Comparison of ENCODE assay signal across 20 mouse cellular contexts in genomic region chr5:141055596-141056343, GRCm38 (mm10). TPM values are rescaled to one million over a fixed set of nuclear protein-coding genes. Genes with fewer than 3 reads are reported as not detected.
DNase-seq lines count a peak whose midpoint lies in the region; ATAC-seq and TF ChIP-seq lines count a peak whose summit lies in the region.
"Had no signal": no experiment of that assay in that cellular context is flagged by ENCODE, and none has a peak within 500 bp of the region (broad histone marks: within the 10 kb centered on the region; RNA-seq: fewer than 3 reads in every experiment).

No protein-coding gene starts in this region.

- H3K79me2 ChIP-seq in macrophage (ENCODE audit: inconsistent target) = no peaks in the 10 kb centered on the region

- peak overlapping the region; percentile 26; the same call in 1 of the 2 replicates for H3K27ac ChIP-seq in liver, postnatal 0 days (ENCODE audit: low read depth)
- H3K27ac ChIP-seq in liver, embryonic 11.5 days (ENCODE audit: low read depth, low read length) = no peak overlapping the region
- H3K27ac ChIP-seq in bone marrow, adult 2 months (ENCODE audit: control insufficient read depth, insufficient read depth, low read depth, low read length, poor library complexity) = peak overlapping the region; percentile 80
- H3K27ac ChIP-seq in macrophage = peak overlapping the region; percentile 95
- H3K27ac ChIP-seq in spleen, adult 2 months (ENCODE audit: insufficient read depth, low read length) = peak overlapping the region; percentile 75
- H3K27ac ChIP-seq in hindbrain, embryonic 14.5 days = no peak overlapping the region
- H3K27ac ChIP-seq in hindbrain, embryonic 13.5 days = no peak overlapping the region
- H3K27ac ChIP-seq: embryonic facial prominence, embryonic 13.5 days; forebrain, embryonic 12.5 days; gastrocnemius, adult 2 months; intestine, embryonic 15.5 days; kidney, postnatal 0 days; midbrain, embryonic 12.5 days had no signal

- H3K4me3 ChIP-seq in liver, postnatal 0 days (ENCODE audit: low read depth, low read length) = no peak overlapping the region
- H3K4me3 ChIP-seq in liver, embryonic 11.5 days (ENCODE audit: low read depth, low read length) = no peak overlapping the region
- no peak overlapping the region for H3K4me3 ChIP-seq in bone marrow, adult 2 months (replicated peaks; ENCODE audit: control insufficient read depth, low read depth, low read length)
- H3K4me3 ChIP-seq in macrophage (ENCODE audit: inconsistent target) = no peak overlapping the region
- no peak overlapping the region for H3K4me3 ChIP-seq in spleen, adult 2 months (ENCODE audit: extremely low read depth, insufficient read depth, insufficient read length)
- H3K4me3 ChIP-seq in hindbrain, embryonic 14.5 days (replicated peaks; ENCODE audit: low read length) = no peak overlapping the region
- no peak overlapping the region for H3K4me3 ChIP-seq in hindbrain, embryonic 13.5 days
- H3K4me3 ChIP-seq: embryonic facial prominence, embryonic 13.5 days; forebrain, embryonic 12.5 days; gastrocnemius, adult 2 months; heart, embryonic 12.5 days; intestine, embryonic 15.5 days; midbrain, embryonic 12.5 days had no signal

- DNase-seq in liver, postnatal 0 days = peak; percentile 23
- no peak for DNase-seq in liver, embryonic 11.5 days (ENCODE audit: low spot score)
- peak; percentile 49 to 72 for DNase-seq in spleen, adult 2 months (ENCODE audit: low read depth in 1 of 2, low spot score in 2 of 2)
- no peak for DNase-seq in hindbrain, embryonic 14.5 days (ENCODE audit: low spot score)
- DNase-seq in right cerebral cortex, postnatal 25 days = no peak
- DNase-seq: gastrocnemius, adult 2 months; heart, postnatal 4 days; lung, embryonic 14.5 days; thymus, adult 2 months had no signal

- H3K27me3 ChIP-seq in liver, postnatal 0 days (ENCODE audit: insufficient read depth, low read length) = no peaks in the 10 kb centered on the region
- H3K27me3 ChIP-seq in liver, embryonic 11.5 days (replicated peaks; ENCODE audit: control insufficient read depth, insufficient read depth, low read length) = no peaks in the 10 kb centered on the region
- no peaks in the 10 kb centered on the region for H3K27me3 ChIP-seq in spleen, adult 2 months (ENCODE audit: control insufficient read depth, insufficient read depth, low read length)
- no peaks in the 10 kb centered on the region for H3K27me3 ChIP-seq in hindbrain, embryonic 14.5 days (ENCODE audit: control insufficient read depth, insufficient read depth, low read length)
- no peaks in the 10 kb centered on the region for H3K27me3 ChIP-seq in hindbrain, embryonic 13.5 days
- H3K27me3 ChIP-seq: embryonic facial prominence, embryonic 13.5 days; forebrain, embryonic 12.5 days; heart, embryonic 12.5 days; intestine, embryonic 15.5 days; midbrain, embryonic 12.5 days; Patski had no signal

- H3K4me1 ChIP-seq in liver, postnatal 0 days (ENCODE audit: insufficient read depth) = peaks cover 3% of the 10 kb centered on the region; the same call in 1 of the 2 replicates
- no peaks in the 10 kb centered on the region for H3K4me1 ChIP-seq in liver, embryonic 11.5 days (replicated peaks; ENCODE audit: control insufficient read depth, insufficient read depth, low read length)
- H3K4me1 ChIP-seq in bone marrow, adult 2 months (ENCODE audit: control insufficient read depth, insufficient read depth, low read length) = peaks cover 11% of the 10 kb centered on the region
- peaks cover 13% of the 10 kb centered on the region; the same call in 1 of the 2 replicates for H3K4me1 ChIP-seq in spleen, adult 2 months (ENCODE audit: control insufficient read depth, insufficient read depth, insufficient read length)
- H3K4me1 ChIP-seq in hindbrain, embryonic 14.5 days (replicated peaks; ENCODE audit: control insufficient read depth, insufficient read depth, low read length) = no peaks in the 10 kb centered on the region
- no peaks in the 10 kb centered on the region for H3K4me1 ChIP-seq in hindbrain, embryonic 13.5 days (replicated peaks)
- H3K4me1 ChIP-seq: forebrain, embryonic 12.5 days; heart, embryonic 12.5 days; intestine, embryonic 15.5 days; midbrain, embryonic 12.5 days had no signal

- WGBS in liver, postnatal 0 days (ENCODE audit: insufficient replicate concordance) = 39% methylated on average over 10 of the region's 10 CpGs
- WGBS in liver, embryonic 11.5 days = 64% methylated on average over 10 of the region's 10 CpGs
- 10% methylated on average over 10 of the region's 10 CpGs for WGBS in bone marrow, adult 2 months
- WGBS in macrophage (ENCODE audit: missing documents) = 24% methylated on average over 10 of the region's 10 CpGs
- 16% methylated on average over 10 of the region's 10 CpGs for whole genome bisulfite sequencing in spleen, adult 2 months
- WGBS in hindbrain, embryonic 14.5 days = 79% methylated on average over 10 of the region's 10 CpGs
- WGBS in hindbrain, embryonic 13.5 days = 83% methylated on average over 10 of the region's 10 CpGs

- no peaks in the 10 kb centered on the region for H3K9me3 ChIP-seq in liver, postnatal 0 days (ENCODE audit: low read length)
- peaks cover 4% of the 10 kb centered on the region; the same call in 1 of the 2 replicates for H3K9me3 ChIP-seq in liver, embryonic 11.5 days (ENCODE audit: control insufficient read depth, low read length)
- H3K9me3 ChIP-seq in hindbrain, embryonic 14.5 days (ENCODE audit: control insufficient read depth, low read length) = peaks cover 12% of the 10 kb centered on the region; the same call in 1 of the 2 replicates
- peaks cover 6% of the 10 kb centered on the region; the same call in 1 of the 2 replicates for H3K9me3 ChIP-seq in hindbrain, embryonic 13.5 days
- H3K9me3 ChIP-seq: intestine, embryonic 15.5 days had no signal

- no peak for ATAC-seq in liver, postnatal 0 days
- ATAC-seq in liver, embryonic 11.5 days (replicated peaks; ENCODE audit: low FRiP score) = no peak
- no peak for ATAC-seq in hindbrain, embryonic 14.5 days (ENCODE audit: low FRiP score)
- no peak for ATAC-seq in hindbrain, embryonic 13.5 days (ENCODE audit: low FRiP score)
- ATAC-seq: CD4-positive, CD25-positive, alpha-beta regulatory T cell, adult 4 months; intestine, embryonic 15.5 days; Patski had no signal

- no peak overlapping the region for H3K4me2 ChIP-seq in liver, postnatal 0 days (ENCODE audit: low read depth, low read length)
- no peak overlapping the region for H3K4me2 ChIP-seq in liver, embryonic 11.5 days
- no peak overlapping the region for H3K4me2 ChIP-seq in hindbrain, embryonic 14.5 days (replicated peaks)
- H3K4me2 ChIP-seq in hindbrain, embryonic 13.5 days = no peak overlapping the region
- H3K4me2 ChIP-seq: embryonic facial prominence, embryonic 13.5 days; forebrain, embryonic 12.5 days; heart, embryonic 12.5 days; intestine, embryonic 15.5 days; lung, embryonic 14.5 days; midbrain, embryonic 12.5 days had no signal

- no peak for TF ChIP-seq EP300 in liver, postnatal 0 days (IDR thresholded peaks at IDR 0.05; ENCODE audit: low read depth)

- TF ChIP-seq POLR2A in bone marrow, adult 2 months (IDR thresholded peaks at IDR 0.05; ENCODE audit: borderline replicate concordance, control insufficient read depth, low read depth, low read length) = no peak
- TF ChIP-seq POLR2A in spleen, adult 2 months (IDR thresholded peaks at IDR 0.05; ENCODE audit: low read depth, low read length) = no peak

- H3K36me3 ChIP-seq in liver, postnatal 0 days (replicated peaks; ENCODE audit: insufficient read depth, low read length) = no peaks in the 10 kb centered on the region
- no peaks in the 10 kb centered on the region for H3K36me3 ChIP-seq in liver, embryonic 11.5 days (ENCODE audit: control insufficient read depth, insufficient read depth, low read length)
- no peaks in the 10 kb centered on the region for H3K36me3 ChIP-seq in macrophage (ENCODE audit: inconsistent target)
- H3K36me3 ChIP-seq in spleen, adult 2 months (ENCODE audit: control insufficient read depth, insufficient read depth, low read length) = no peaks in the 10 kb centered on the region
- H3K36me3 ChIP-seq in hindbrain, embryonic 14.5 days (replicated peaks; ENCODE audit: control insufficient read depth, insufficient read depth) = no peaks in the 10 kb centered on the region
- H3K36me3 ChIP-seq in hindbrain, embryonic 13.5 days = no peaks in the 10 kb centered on the region
- H3K36me3 ChIP-seq: embryonic facial prominence, embryonic 13.5 days; forebrain, embryonic 12.5 days; heart, embryonic 12.5 days; intestine, embryonic 15.5 days; midbrain, embryonic 12.5 days had no signal

- no peak overlapping the region for H3K9ac ChIP-seq in liver, postnatal 0 days (replicated peaks)
- no peak overlapping the region for H3K9ac ChIP-seq in liver, embryonic 11.5 days (ENCODE audit: low read depth, low read length)
- no peak overlapping the region for H3K9ac ChIP-seq in hindbrain, embryonic 14.5 days
- no peak overlapping the region for H3K9ac ChIP-seq in hindbrain, embryonic 13.5 days
- H3K9ac ChIP-seq: embryonic facial prominence, embryonic 13.5 days; forebrain, embryonic 12.5 days; heart, embryonic 12.5 days; intestine, embryonic 15.5 days; lung, embryonic 14.5 days; midbrain, embryonic 12.5 days had no signal

- no peak for TF ChIP-seq CTCF in liver, postnatal 0 days (IDR thresholded peaks at IDR 0.05; ENCODE audit: low read depth)
- TF ChIP-seq CTCF in bone marrow, adult 2 months (IDR thresholded peaks at IDR 0.05; ENCODE audit: control insufficient read depth, insufficient read depth, low read length) = no peak
- no peak for TF ChIP-seq CTCF in spleen, adult 2 months (IDR thresholded peaks at IDR 0.05; ENCODE audit: extremely low read depth, insufficient read depth, insufficient read length, insufficient replicate concordance)

RNA-seq across cellular contexts. Expression of gene Card11, which starts 55.4 kb away (rescaled TPM):
- 0.36 and 0.46 TPM in 2 replicates for polyA plus RNA-seq in liver, postnatal 0 days (2015; fragmentation: Nextera tagmentation; extraction: Ambion mirVana)
- polyA plus RNA-seq in liver, embryonic 11.5 days (2014; fragmentation: Nextera tagmentation; extraction: Ambion mirVana) = 0.22 and 0.29 TPM in 2 replicates
- 10.3 and 18.2 TPM in 2 replicates for polyA plus RNA-seq in bone marrow, adult 2 months (2011; ENCODE audit: insufficient read depth, insufficient read length, low replicate concordance, missing spikeins)
- total RNA-seq in macrophage (2018; cell fraction: chromatin; rRNA removed) = 10 to 100 TPM in 18 of 26 experiments, 1 to 10 TPM in 7, under 1 TPM in 1; 0.42 to 33.6 (median 12.5) TPM
- 10 to 100 TPM in 19 of 26 experiments, 1 to 10 TPM in 7; 4.1 to 20.9 (median 11.5) TPM for total RNA-seq in macrophage (2018; cell fraction: cytosol; rRNA removed)
- total RNA-seq in macrophage (2018; cell fraction: nucleus; rRNA removed) = 10 to 100 TPM in 21 of 26 experiments, 1 to 10 TPM in 5; 3.0 to 29.3 (median 16.5) TPM
- polyA plus RNA-seq in macrophage (2018) = 5.6 to 25.4 TPM (median 9.0 TPM) in 3 replicates
- 63.7 and 80.7 TPM in 2 replicates for polyA plus RNA-seq in spleen, adult 2 months (2012; rRNA removed)
- 0.11 TPM in 1 of 2 replicates, not detected in the other for polyA plus RNA-seq in hindbrain, embryonic 14.5 days (2014; fragmentation: Nextera tagmentation; extraction: Ambion mirVana)
- 0.10 and 0.17 TPM in 2 replicates for polyA plus RNA-seq in hindbrain, embryonic 13.5 days (2015; fragmentation: Nextera tagmentation; extraction: Ambion mirVana)
- polyA plus RNA-seq: Patski had no signal

Comparison
In these comparisons a context has a peak if more than half of its experiments do, and no peak if none do; other contexts are left out.
1. DNase-seq: peak in liver, postnatal 0 days (single experiment) and spleen, adult 2 months (2 of 2); none in liver, embryonic 11.5 days (single experiment), hindbrain, embryonic 14.5 days (single experiment) and right cerebral cortex, postnatal 25 days (single experiment).
2. H3K27ac ChIP-seq: peak in liver, postnatal 0 days (single experiment), bone marrow, adult 2 months (single experiment), macrophage (single experiment) and spleen, adult 2 months (single experiment); none in liver, embryonic 11.5 days (single experiment), hindbrain, embryonic 14.5 days (single experiment) and hindbrain, embryonic 13.5 days (single experiment).